Mouse (Mus musculus) erythroid progenitor cell, adult 5-6 weeks (primary cell): ENCODE data around the gene Hhex. TPM values are rescaled to one million over a fixed set of nuclear protein-coding genes. Genes with fewer than 3 reads are reported as not detected.

ENCODE experiments used
- ATAC-seq: replicated peaks from 2 replicates; pipeline ENCODE4 v1.8.0; 2016; ENCODE audit warnings: moderate number of reproducible peaks, mild to moderate bottlenecking, moderate TSS enrichment, inconsistent platforms; ENCODE audit not compliant: poor library complexity, low FRiP score, severe bottlenecking
- total RNA-seq, 2 experiments: library from RNA; stranded (forward) in 1 of 2; stranded (reverse) in 1 of 2; fragments of 150-400 nt in 1 of 2; fragments of 186-747, 209-891 nt in 1 of 2; gene quantifications; 2 replicates each; pipeline versions ENCODE4 v1.2.3 to v1.2.4; 2015 to 2017; ENCODE audit warnings: low replicate concordance in 2 of 2

The Hhex gene
- total RNA-seq (2015; ENCODE audit: low replicate concordance) (21.3 and 21.8 TPM in 2 replicates), total RNA-seq (2017; ENCODE audit: low replicate concordance) (4.4 and 5.4 TPM in 2 replicates)

- no peak; the same call in 1 of the 2 replicates for ATAC-seq
Measured at GRCm38 (mm10) chr19:37434263-37434951, at the start of gene Hhex. Hhex (plus strand) TSS chr19:37434810.

- ATAC-seq, result no peak
Measured at GRCm38 (mm10) chr19:37386126-37386525, 48.5 kb upstream of the Hhex start.

- ATAC-seq, result no peak
Measured at GRCm38 (mm10) chr19:37391869-37392268, 42.7 kb upstream of the Hhex start.

GRCm38 (mm10) chr19:37396279-37396678 is 38.3 kb upstream of the Hhex start:
- ATAC-seq, result no peak

- ATAC-seq, result no peak
Measured at GRCm38 (mm10) chr19:37400936-37401335, 33.7 kb upstream of the Hhex start.

GRCm38 (mm10) chr19:37418294-37418693 is 16.3 kb upstream of the Hhex start:
- no peak for ATAC-seq

GRCm38 (mm10) chr19:37419613-37420012 is 15.0 kb upstream of the Hhex start:
- ATAC-seq, result 0 out of 2 replicates have a peak, but pooled peaks have one; percentile 43

GRCm38 (mm10) chr19:37428589-37428988 is 6.0 kb upstream of the Hhex start:
- ATAC-seq, result no peak

- no peak for ATAC-seq
Measured at GRCm38 (mm10) chr19:37431139-37431756, 3.4 kb upstream of the Hhex start.

GRCm38 (mm10) chr19:37432868-37433570 is 1.6 kb upstream of the Hhex start:
- no peak for ATAC-seq

GRCm38 (mm10) chr19:37433895-37434262 is 731 bp upstream of the Hhex start:
- no peak for ATAC-seq

- no peak for ATAC-seq
Measured at GRCm38 (mm10) chr19:37435041-37435852, 637 bp downstream of the Hhex start.

- ATAC-seq, result no peak
Measured at GRCm38 (mm10) chr19:37435853-37436174, 1.2 kb downstream of the Hhex start.

GRCm38 (mm10) chr19:37436514-37437288 is 2.1 kb downstream of the Hhex start:
- no peak for ATAC-seq

- no peak for ATAC-seq
Measured at GRCm38 (mm10) chr19:37437289-37437606, 2.6 kb downstream of the Hhex start.

GRCm38 (mm10) chr19:37440181-37440580 is 5.6 kb downstream of the Hhex start:
- ATAC-seq, result no peak

GRCm38 (mm10) chr19:37440708-37441475 is 6.3 kb downstream of the Hhex start:
- no peak for ATAC-seq

GRCm38 (mm10) chr19:37442524-37443286 is 8.1 kb downstream of the Hhex start:
- no peak for ATAC-seq
